Mouse (Mus musculus) C2C12 (cell line): ENCODE measurements around the gene Cacna1c. TPM values are rescaled to one million over a fixed set of nuclear protein-coding genes. Genes with fewer than 3 reads are reported as not detected.

Experiments
- H3K27me3 ChIP-seq: one replicate; pipeline ENCODE4 v1.6.1; 2011; ENCODE audit not compliant: control insufficient read depth, insufficient read depth, insufficient read length
- H3K36me3 ChIP-seq: one replicate; pipeline ENCODE4 v1.6.1; 2011; ENCODE audit not compliant: control insufficient read depth, insufficient read depth
- H3K4me3 ChIP-seq: one replicate; pipeline ENCODE4 v1.5.1; 2011; ENCODE audit warnings: mild to moderate bottlenecking, control low read depth; ENCODE audit not compliant: poor library complexity, insufficient read depth, severe bottlenecking
- H3K79me2 ChIP-seq: one replicate; pipeline ENCODE4 v1.6.1; 2011; ENCODE audit not compliant: control insufficient read depth, insufficient read depth
- H3K79me3 ChIP-seq: one replicate; pipeline ENCODE4 v1.6.1; 2011; ENCODE audit warnings: low read depth, control low read depth
- H3ac ChIP-seq: one replicate; pipeline ENCODE3; 2011; ENCODE audit warnings: low read depth; ENCODE audit not compliant: control insufficient read depth, insufficient read length
- CEBPB ChIP-seq: IDR thresholded peaks from one replicate; pipeline ENCODE4 v1.6.1; 2011; ENCODE audit warnings: low read depth, mild to moderate bottlenecking, control low read depth, moderate library complexity
- CTCF ChIP-seq: IDR thresholded peaks from one replicate; pipeline ENCODE4 v1.5.1; 2011; ENCODE audit not compliant: control insufficient read depth, insufficient read depth, insufficient read length
- FOSL1 ChIP-seq: IDR thresholded peaks from one replicate; pipeline ENCODE4 v1.8.0; 2011; ENCODE audit warnings: mild to moderate bottlenecking, low read length; ENCODE audit not compliant: poor library complexity, insufficient read depth, severe bottlenecking
- MAX ChIP-seq: IDR thresholded peaks from one replicate; pipeline ENCODE4 v1.6.1; 2011; ENCODE audit warnings: mild to moderate bottlenecking, control low read depth
- MYOD1 ChIP-seq: IDR thresholded peaks from one replicate; pipeline ENCODE4 v1.6.1; 2011; ENCODE audit warnings: low read depth; ENCODE audit not compliant: control insufficient read depth, insufficient read length
- MYOG ChIP-seq: IDR thresholded peaks from one replicate; pipeline ENCODE4 v1.6.1; 2011; ENCODE audit not compliant: control insufficient read depth, insufficient read length; ENCODE audit errors: extremely low read depth
- USF1 ChIP-seq: IDR thresholded peaks from one replicate; pipeline ENCODE4 v1.6.1; 2011; ENCODE audit warnings: low read depth, mild to moderate bottlenecking, control low read depth, moderate library complexity
- polyA plus RNA-seq: library from polyadenylated mRNA; unstranded; fragments of >200 nt; fragmentation: generic; extraction: Trizol; gene quantifications from one replicate; pipeline ENCODE4 v1.2.1, GENCODE M21; 2012; ENCODE audit warnings: missing spikeins

Gene Cacna1c
- polyA plus RNA-seq, 1 experiment = not detected

DNA sequence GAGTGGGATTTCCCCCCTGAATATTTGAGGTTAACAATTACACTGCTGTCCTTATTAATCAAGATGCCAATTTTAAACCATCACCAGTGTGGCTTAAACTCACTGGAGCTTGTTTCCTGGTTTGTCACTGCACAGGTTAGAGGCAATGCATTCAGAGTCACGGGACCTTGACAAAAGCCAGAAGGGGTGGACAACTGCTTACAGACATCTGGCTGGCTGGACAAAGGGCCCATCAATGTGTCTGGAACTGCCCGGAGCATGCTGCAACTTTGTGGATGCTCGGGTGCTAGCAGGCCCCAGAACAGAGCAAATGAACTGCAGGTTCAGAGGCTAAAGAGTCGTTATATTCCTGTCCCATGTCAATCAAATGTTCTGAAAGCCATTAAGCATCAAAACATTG lies 456.9 kb downstream of the Cacna1c start:
- no peaks in the 10 kb centered on the region for H3K36me3 ChIP-seq

DNA sequence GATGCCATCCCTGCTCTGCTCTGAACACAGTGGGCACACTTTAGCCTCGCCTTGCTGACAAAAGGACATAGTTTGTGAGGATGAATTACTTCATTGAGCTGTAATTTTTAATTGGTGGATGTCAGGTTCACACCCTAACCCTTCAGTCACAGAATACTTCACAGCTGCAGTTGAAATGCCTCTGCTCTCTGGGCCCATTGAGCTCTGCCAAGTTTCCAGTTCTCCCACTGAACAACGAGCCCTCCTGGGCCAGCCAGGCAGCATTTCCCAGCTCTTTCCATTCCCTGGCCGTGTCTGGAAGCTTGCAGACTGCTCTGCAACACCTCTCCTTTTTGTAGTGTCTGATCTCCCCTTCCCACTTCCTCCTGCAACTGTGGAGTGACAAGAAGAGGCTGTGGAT lies 457.6 kb downstream of the Cacna1c start:
- H3K27me3 ChIP-seq = no peaks in the 10 kb centered on the region
- H3K36me3 ChIP-seq = no peaks in the 10 kb centered on the region
- no peaks in the 10 kb centered on the region for H3K79me3 ChIP-seq
- H3ac ChIP-seq = no peak overlapping the region
- TF ChIP-seq MAX = no peak
- TF ChIP-seq MYOG = no peak
- TF ChIP-seq FOSL1 = no peak
- TF ChIP-seq USF1 = no peak
- no peak for TF ChIP-seq CTCF
- TF ChIP-seq CEBPB = no peak
- no peak for TF ChIP-seq MYOD1
- H3K4me3 ChIP-seq = no peak overlapping the region
- H3K79me2 ChIP-seq = no peaks in the 10 kb centered on the region

More for the DNA sequence above, 456.9 kb downstream of the Cacna1c start:
- Histone ChIP-seq H3K79me2 (no peaks in the 10 kb centered on the region), H3K79me3 (no peaks in the 10 kb centered on the region), H3K27me3 (no peaks in the 10 kb centered on the region), H3ac (no peak overlapping the region), H3K4me3 (no peak overlapping the region)
- TF ChIP-seq MYOD1 (no peak), CEBPB (no peak), MAX (no peak), MYOG (no peak), USF1 (no peak), CTCF (no peak), FOSL1 (no peak)

DNA sequence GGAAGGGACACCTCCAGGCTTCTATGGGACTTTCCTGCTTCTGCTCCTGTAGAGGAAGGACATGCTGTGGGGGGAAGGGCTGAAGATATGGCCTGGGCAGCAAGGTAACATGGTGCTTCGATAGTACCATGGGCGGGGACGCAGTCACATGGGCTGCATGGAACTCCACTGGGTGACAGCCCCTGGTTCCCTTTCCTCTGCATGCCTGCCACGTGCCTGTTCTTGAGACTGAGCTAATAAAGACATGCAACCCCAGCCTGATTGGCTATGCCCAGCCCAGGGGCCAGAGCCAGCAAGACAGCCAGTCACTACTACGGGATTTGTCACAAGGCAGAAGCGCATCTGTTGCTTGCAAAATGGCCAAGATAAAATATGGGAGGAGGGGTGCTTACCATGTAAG lies 459.1 kb downstream of the Cacna1c start:
- TF ChIP-seq CTCF = no peak
- TF ChIP-seq CEBPB = no peak
- TF ChIP-seq MAX = no peak
- no peak for TF ChIP-seq MYOG
- no peak for TF ChIP-seq FOSL1
- TF ChIP-seq USF1 = no peak
- no peak for TF ChIP-seq MYOD1
- H3K36me3 ChIP-seq = no peaks in the 10 kb centered on the region
- H3K79me2 ChIP-seq = no peaks in the 10 kb centered on the region
- no peaks in the 10 kb centered on the region for H3K27me3 ChIP-seq
- H3ac ChIP-seq = no peak overlapping the region
- H3K79me3 ChIP-seq = no peaks in the 10 kb centered on the region
- no peak overlapping the region for H3K4me3 ChIP-seq

DNA sequence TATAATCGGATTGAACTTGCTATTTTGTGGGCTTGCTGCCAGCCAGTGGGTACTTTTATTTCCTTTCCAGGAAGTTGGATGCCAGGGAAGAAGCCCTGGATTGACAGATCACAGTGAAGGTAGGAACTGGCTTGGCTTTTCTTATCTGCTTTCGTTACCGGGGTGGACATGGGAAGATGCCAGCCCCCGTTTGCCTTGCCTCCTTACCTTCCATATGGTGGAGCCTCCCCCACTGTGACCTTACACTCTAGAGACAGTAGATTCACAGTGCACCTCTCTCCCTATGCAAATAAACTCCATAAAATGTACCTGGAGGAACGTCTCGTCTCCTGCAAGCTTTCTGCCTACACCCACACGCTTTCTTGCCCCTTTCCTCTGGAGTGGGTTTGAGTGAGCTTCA lies 459.7 kb downstream of the Cacna1c start:
- no peak overlapping the region for H3ac ChIP-seq
- no peak overlapping the region for H3K4me3 ChIP-seq
- no peaks in the 10 kb centered on the region for H3K36me3 ChIP-seq
- no peaks in the 10 kb centered on the region for H3K27me3 ChIP-seq
- no peaks in the 10 kb centered on the region for H3K79me3 ChIP-seq
- no peak for TF ChIP-seq FOSL1
- no peak for TF ChIP-seq MAX
- no peak for TF ChIP-seq CTCF
- no peak for TF ChIP-seq MYOG
- TF ChIP-seq MYOD1 = no peak
- no peak for TF ChIP-seq USF1
- no peak for TF ChIP-seq CEBPB
- no peaks in the 10 kb centered on the region for H3K79me2 ChIP-seq

DNA sequence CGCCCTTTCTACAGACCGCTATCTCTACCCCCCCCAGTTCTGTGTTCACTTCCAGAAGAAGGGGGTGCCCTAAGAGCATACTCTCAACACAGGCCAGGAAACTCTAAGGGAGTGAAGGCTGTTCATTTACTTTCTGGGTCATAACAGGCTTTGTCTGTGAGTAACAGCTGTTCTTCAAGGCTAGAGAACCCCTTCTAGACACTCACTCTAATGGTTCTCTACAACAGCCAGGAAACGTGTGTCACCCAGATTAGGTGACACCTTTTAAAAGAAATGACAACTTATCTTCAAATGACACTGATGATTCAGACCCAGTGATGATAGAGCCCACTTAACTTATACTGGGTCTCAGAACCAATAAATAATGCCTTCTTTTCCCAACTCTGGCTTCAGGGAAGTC lies 461.1 kb downstream of the Cacna1c start:
- H3K36me3 ChIP-seq = no peaks in the 10 kb centered on the region
- no peaks in the 10 kb centered on the region for H3K79me2 ChIP-seq
- H3K27me3 ChIP-seq = no peaks in the 10 kb centered on the region
- H3ac ChIP-seq = no peak overlapping the region
- no peak overlapping the region for H3K4me3 ChIP-seq
- TF ChIP-seq MYOG (no peak), CTCF (no peak), CEBPB (no peak), MYOD1 (no peak), MAX (no peak), FOSL1 (no peak), USF1 (no peak)
- H3K79me3 ChIP-seq = no peaks in the 10 kb centered on the region

DNA sequence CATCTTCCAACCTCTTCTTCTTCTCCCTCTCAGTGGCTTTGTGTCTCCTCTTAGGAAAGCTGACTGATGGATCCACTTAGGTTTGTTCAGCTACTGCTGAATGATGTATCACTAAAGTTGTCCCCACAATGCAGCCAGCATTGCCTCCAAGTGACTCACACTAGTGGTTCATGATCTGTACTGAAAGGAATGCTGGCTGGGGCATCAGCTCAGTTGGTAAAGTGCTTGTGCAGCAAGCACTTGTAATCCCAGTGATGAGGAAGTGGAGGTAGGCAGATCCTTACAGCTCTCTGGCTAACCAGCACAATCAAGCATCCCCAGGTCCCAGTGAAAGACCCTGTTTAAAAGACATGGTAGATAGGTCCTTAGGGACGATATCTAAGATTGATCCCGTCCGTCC lies 464.3 kb downstream of the Cacna1c start:
- Histone ChIP-seq H3ac (no peak overlapping the region), H3K79me3 (no peaks in the 10 kb centered on the region), H3K79me2 (no peaks in the 10 kb centered on the region), H3K4me3 (no peak overlapping the region), H3K27me3 (peaks cover 3% of the 10 kb centered on the region), H3K36me3 (no peaks in the 10 kb centered on the region)
- no peak for TF ChIP-seq CTCF
- peak; percentile 82 for TF ChIP-seq FOSL1
